Mouse (Mus musculus): ENCODE measurements around the gene Cyp2j5.
A peak's percentile ranks its signal among the peaks of the same experiment; 100 is the strongest.
"Not testable (repeated sequence)": the region's sequence is repeated elsewhere in the genome, so short reads cannot be mapped to it uniquely, and the experiment has no call there.

Gene Cyp2j5

GRCm38 (mm10) chr4:96663991-96664390 is at the start of gene Cyp2j5:
Gene Cyp2j5, minus strand, starts transcription at chr4:96664154.
- DNase-seq (ENCODE audit: low spot score in 2 of 2), result no peak

- DNase-seq (ENCODE audit: low spot score in 2 of 2), result peak in 1 of 2 experiments; percentile 9
Observed at GRCm38 (mm10) chr4:96705281-96705951, 41.5 kb upstream of the Cyp2j5 start.

GRCm38 (mm10) chr4:96698218-96698561 is 34.2 kb upstream of the Cyp2j5 start:
- DNase-seq (ENCODE audit: low spot score in 2 of 2), result no peak

- DNase-seq (ENCODE audit: low spot score in 2 of 2), result no peak
Observed at GRCm38 (mm10) chr4:96697511-96698217, 33.7 kb upstream of the Cyp2j5 start.

GRCm38 (mm10) chr4:96696614-96697360 is 32.8 kb upstream of the Cyp2j5 start:
- no peak for DNase-seq (ENCODE audit: low spot score in 2 of 2)

GRCm38 (mm10) chr4:96687358-96687803 is 23.4 kb upstream of the Cyp2j5 start:
- no peak for DNase-seq (ENCODE audit: low spot score in 2 of 2)

- peak in 1 of 2 experiments; percentile 29 for DNase-seq (ENCODE audit: low spot score in 2 of 2)
Observed at GRCm38 (mm10) chr4:96683474-96683873, 19.5 kb upstream of the Cyp2j5 start.

- DNase-seq (ENCODE audit: low spot score in 2 of 2), result no peak
Observed at GRCm38 (mm10) chr4:96680966-96681365, 17.0 kb upstream of the Cyp2j5 start.

GRCm38 (mm10) chr4:96680233-96680632 is 16.3 kb upstream of the Cyp2j5 start:
- no peak for DNase-seq (ENCODE audit: low spot score in 2 of 2)

- no peak for DNase-seq (ENCODE audit: low spot score in 2 of 2)
Observed at GRCm38 (mm10) chr4:96664668-96665454, 907 bp upstream of the Cyp2j5 start.

- no peak for DNase-seq (ENCODE audit: low spot score in 2 of 2)
Observed at GRCm38 (mm10) chr4:96635455-96635854, 28.5 kb downstream of the Cyp2j5 start.

- DNase-seq (ENCODE audit: low spot score in 2 of 2), result no peak
Observed at GRCm38 (mm10) chr4:96622474-96622873, 41.5 kb downstream of the Cyp2j5 start.

GRCm38 (mm10) chr4:96591791-96592150 is 72.2 kb downstream of the Cyp2j5 start:
- no peak for DNase-seq (ENCODE audit: low spot score in 2 of 2)

GRCm38 (mm10) chr4:96590911-96591790 is 72.8 kb downstream of the Cyp2j5 start, which contains the start of gene Cyp2j9:
Gene Cyp2j9, minus strand, starts transcription at chr4:96591578.
- peak; percentile 87 to 88 for DNase-seq (ENCODE audit: low spot score in 2 of 2)

- no peak for DNase-seq (ENCODE audit: low spot score in 2 of 2)
Observed at GRCm38 (mm10) chr4:96581425-96582088, 82.4 kb downstream of the Cyp2j5 start.

- DNase-seq (ENCODE audit: low spot score in 2 of 2), result not testable (repeated sequence)
Observed at GRCm38 (mm10) chr4:96580351-96580750, 83.6 kb downstream of the Cyp2j5 start.
